Mouse (Mus musculus) forebrain, embryonic 12.5 days (tissue): ENCODE measurements around the gene Tent5a. TPM values are rescaled to one million over a fixed set of nuclear protein-coding genes. Genes with fewer than 3 reads are reported as not detected.

Experiments used
- ATAC-seq: fragments of 200-750 bp; cut with Nextera tagmentation; 2 replicates; pipeline ENCODE4 v1.8.0; 2017; ENCODE audit warnings: moderate TSS enrichment; ENCODE audit not compliant: low FRiP score
- H3K27ac ChIP-seq: fragments of 300-500 bp; sonication (generic); 2 replicates; pipeline ENCODE4 v1.5.1; 2016; ENCODE audit warnings: mild to moderate bottlenecking
- H3K27me3 ChIP-seq: fragments of 300-500 bp; sonication (generic); 2 replicates; pipeline ENCODE4 v1.6.1; 2016; ENCODE audit warnings: mild to moderate bottlenecking
- H3K36me3 ChIP-seq: fragments of 300-500 bp; sonication (generic); replicated peaks from 2 replicates; pipeline ENCODE4 v1.6.1; 2016; ENCODE audit warnings: mild to moderate bottlenecking
- H3K4me1 ChIP-seq: fragments of 300-500 bp; sonication (generic); 2 replicates; pipeline ENCODE4 v1.6.1; 2016
- H3K4me2 ChIP-seq: fragments of 300-500 bp; sonication (generic); 2 replicates; pipeline ENCODE4 v1.6.1; 2016; ENCODE audit warnings: mild to moderate bottlenecking, moderate library complexity
- H3K4me3 ChIP-seq: fragments of 300-500 bp; sonication (generic); replicated peaks from 2 replicates; pipeline ENCODE4 v1.5.1; 2016; ENCODE audit warnings: mild to moderate bottlenecking
- H3K9ac ChIP-seq: fragments of 300-500 bp; sonication (generic); 2 replicates; pipeline ENCODE4 v1.6.1; 2016; ENCODE audit warnings: mild to moderate bottlenecking
- H3K9me3 ChIP-seq: fragments of 300-500 bp; sonication (generic); 2 replicates; pipeline ENCODE4 v1.6.1; 2016
- WGBS: fragments of 180-500 bp; shearing (Covaris S2); methylation state at CpG from one replicate; pipeline ENCODE4 v1.1.7; 2016; 5-methylcytosine and 5-hydroxymethylcytosine counted together
- polyA plus RNA-seq: library from polyadenylated mRNA; unstranded; fragments of >200 nt; fragmentation: Nextera tagmentation; extraction: Ambion mirVana; gene quantifications from 2 replicates; pipeline ENCODE4 v1.2.1, GENCODE M21; 2016

Tent5a gene
- 3.8 and 4.6 TPM in 2 replicates for polyA plus RNA-seq

DNA sequence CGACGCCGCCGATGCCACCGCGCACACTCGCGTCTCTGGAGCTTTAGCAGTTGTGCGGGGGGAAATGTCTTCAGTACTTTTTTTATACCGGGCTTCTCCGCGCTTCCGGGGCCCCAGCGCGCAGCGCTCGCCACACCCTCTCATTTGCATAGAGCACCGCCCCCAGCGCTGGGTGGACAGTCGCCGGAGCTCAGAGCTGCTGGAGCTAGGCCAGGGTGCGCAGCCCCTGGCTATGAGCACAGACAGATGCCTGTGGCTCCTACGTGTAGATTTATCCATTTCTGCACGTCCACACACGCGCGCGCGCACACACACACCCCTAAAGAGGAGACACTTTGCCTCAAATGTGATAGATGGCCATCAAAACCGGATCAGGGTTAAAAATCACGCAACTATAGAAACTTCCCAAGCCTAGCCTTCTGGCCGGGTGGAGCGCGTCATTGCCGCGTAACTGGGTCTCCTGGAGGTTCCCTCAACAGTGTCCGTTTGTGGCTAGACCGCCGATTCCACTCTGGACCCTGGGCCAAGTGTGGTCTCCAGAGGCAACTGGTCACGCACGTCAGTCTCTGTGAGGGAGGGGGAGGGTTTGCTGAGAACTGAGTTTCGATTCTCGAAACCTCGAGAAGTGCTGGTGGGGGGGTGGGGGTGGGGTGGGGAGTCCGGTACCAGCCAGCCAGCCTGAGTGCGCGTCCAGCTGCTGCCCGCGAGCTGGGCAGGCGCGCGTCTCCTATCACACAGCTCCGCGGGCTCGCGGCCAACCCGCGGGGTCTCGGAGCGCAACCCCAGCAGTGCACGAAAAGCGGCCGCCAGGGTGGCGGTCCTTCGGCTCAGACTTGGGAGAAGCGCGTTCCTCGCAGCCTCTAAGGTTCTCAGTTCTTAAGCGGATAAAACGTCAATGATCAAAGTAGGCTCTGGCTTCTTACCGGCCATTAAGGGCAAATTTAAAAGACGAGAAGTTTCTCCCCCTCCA is at the start of gene Tent5a:
Tent5a (minus strand) TSS at position 107 of the 970 bp plus-strand sequence.
- under 1% methylated on average over 72 of the region's 72 CpGs for WGBS
- ATAC-seq = peak; percentile 93
- peak within 1 kb of the TSS; percentile 58 for H3K9ac ChIP-seq
- H3K4me1 ChIP-seq = peaks cover 6% of the 10 kb centered on the region
- peak within 1 kb of the TSS; percentile 72 for H3K4me3 ChIP-seq
- H3K36me3 ChIP-seq = no peaks in the 10 kb centered on the region
- H3K27me3 ChIP-seq = peaks cover 33% of the 10 kb centered on the region
- H3K9me3 ChIP-seq = no peaks in the 10 kb centered on the region
- H3K27ac ChIP-seq = 0 out of 2 replicates have a peak within 1 kb of the TSS, but pooled peaks have one; percentile 25
- peak within 1 kb of the TSS; percentile 90 for H3K4me2 ChIP-seq

- no peak overlapping the region for H3K4me2 ChIP-seq
- 86% methylated on average over 3 of the region's 3 CpGs for WGBS
Measured at GRCm38 (mm10) chr9:85376643-85377307, 49.6 kb upstream of the Tent5a start.

DNA sequence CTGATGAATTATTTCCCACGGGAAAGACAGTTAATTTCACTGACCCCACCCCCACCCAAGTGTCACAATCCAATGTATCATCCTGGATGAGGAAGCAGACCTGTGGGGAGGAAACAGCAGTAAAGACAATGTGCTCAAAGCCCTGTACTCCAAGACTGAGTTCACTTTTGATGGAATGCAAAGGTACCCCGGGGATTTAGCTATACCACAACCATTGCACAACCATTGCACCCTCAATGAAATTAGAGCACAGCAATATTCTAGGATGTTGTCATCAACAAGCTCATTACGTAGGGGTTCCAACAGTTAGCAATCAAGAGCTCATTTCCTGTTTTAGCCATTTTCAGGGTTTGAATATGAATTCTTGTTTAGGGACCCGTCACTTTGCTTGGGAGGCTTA is 48.0 kb upstream of the Tent5a start:
- Histone ChIP-seq H3K36me3 (no peaks in the 10 kb centered on the region), H3K4me3 (no peak overlapping the region), H3K4me2 (no peak overlapping the region), H3K9ac (no peak overlapping the region), H3K4me1 (no peaks in the 10 kb centered on the region), H3K9me3 (no peaks in the 10 kb centered on the region), H3K27ac (no peak overlapping the region), H3K27me3 (no peaks in the 10 kb centered on the region)
- ATAC-seq = no peak
- 91% methylated on average over 4 of the region's 4 CpGs for WGBS

More at GRCm38 (mm10) chr9:85376643-85377307, 49.6 kb upstream of the Tent5a start:
- H3K4me1 ChIP-seq = no peaks in the 10 kb centered on the region
- no peaks in the 10 kb centered on the region for H3K9me3 ChIP-seq
- no peaks in the 10 kb centered on the region for H3K27me3 ChIP-seq
- H3K27ac ChIP-seq = no peak overlapping the region
- H3K4me3 ChIP-seq = no peak overlapping the region
- no peak overlapping the region for H3K9ac ChIP-seq
- H3K36me3 ChIP-seq = no peaks in the 10 kb centered on the region
- ATAC-seq = no peak

- no peaks in the 10 kb centered on the region for H3K4me1 ChIP-seq
- no peaks in the 10 kb centered on the region for H3K9me3 ChIP-seq
- ATAC-seq = no peak
- no peaks in the 10 kb centered on the region for H3K36me3 ChIP-seq
- no peak overlapping the region for H3K9ac ChIP-seq
- H3K27me3 ChIP-seq = no peaks in the 10 kb centered on the region
- H3K27ac ChIP-seq = no peak overlapping the region
- WGBS = 81% methylated on average over 1 of the region's 1 CpGs
- H3K4me3 ChIP-seq = no peak overlapping the region
- H3K4me2 ChIP-seq = no peak overlapping the region
Measured at GRCm38 (mm10) chr9:85372034-85372433, 44.9 kb upstream of the Tent5a start.

DNA sequence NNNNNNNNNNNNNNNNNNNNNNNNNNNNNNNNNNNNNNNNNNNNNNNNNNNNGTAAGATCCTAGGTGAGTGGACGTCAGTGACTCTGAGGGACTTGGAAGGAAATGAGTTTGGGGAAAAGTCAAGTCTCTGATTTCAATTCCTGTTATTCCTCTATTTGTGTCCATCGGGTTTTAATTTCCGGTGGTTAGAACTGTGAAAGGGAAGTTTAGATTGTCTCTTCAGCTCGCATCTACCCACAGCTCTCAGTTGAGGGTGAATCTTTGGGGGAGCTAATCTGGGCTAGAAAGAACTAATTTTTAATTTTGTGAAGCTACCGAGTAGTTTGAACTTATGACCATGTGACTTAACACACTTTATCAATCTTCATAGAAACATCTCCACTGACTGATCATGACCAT is 42.4 kb upstream of the Tent5a start:
- Histone ChIP-seq H3K36me3 (no peaks in the 10 kb centered on the region), H3K4me2 (no peak overlapping the region), H3K4me1 (no peaks in the 10 kb centered on the region), H3K27ac (no peak overlapping the region), H3K27me3 (no peaks in the 10 kb centered on the region), H3K9ac (no peak overlapping the region), H3K9me3 (no peaks in the 10 kb centered on the region), H3K4me3 (no peak overlapping the region)
- no peak for ATAC-seq
- 88% methylated on average over 5 of the region's 5 CpGs for WGBS

DNA sequence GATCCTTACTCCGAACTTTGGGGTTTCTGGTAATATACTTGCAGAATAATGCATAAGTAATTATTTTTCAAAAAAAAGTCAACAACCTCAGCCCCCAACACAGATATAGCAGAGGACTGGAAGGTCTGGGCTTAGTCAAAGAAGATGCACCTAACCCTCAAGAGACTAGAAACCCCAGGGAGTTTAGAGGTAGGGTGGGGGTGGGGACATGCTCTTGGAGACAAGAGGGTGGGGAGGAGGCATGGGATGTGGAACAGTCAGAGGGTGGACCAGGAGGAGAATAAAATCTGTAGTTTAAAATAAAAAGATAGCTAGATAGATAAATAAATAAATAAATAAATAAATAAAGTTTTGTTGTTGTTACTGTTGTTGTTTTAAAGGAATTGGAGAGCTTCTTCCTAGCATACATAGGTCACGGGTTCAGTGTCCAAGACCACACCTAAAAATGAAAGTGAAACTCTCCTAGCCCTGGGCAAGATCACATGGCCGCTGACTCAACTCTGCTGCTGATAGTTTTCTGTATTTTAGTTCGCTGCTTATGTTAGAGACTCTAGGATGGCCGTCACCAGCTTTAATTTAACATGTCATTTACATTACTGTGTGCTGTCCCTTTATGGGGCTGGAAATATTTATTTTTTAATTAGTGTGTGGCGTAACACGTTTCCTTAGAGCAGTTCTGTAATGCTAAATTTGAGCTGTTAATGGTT is 30.2 kb upstream of the Tent5a start:
- H3K4me3 ChIP-seq = no peak overlapping the region
- no peak overlapping the region for H3K9ac ChIP-seq
- 91% methylated on average over 7 of the region's 7 CpGs for WGBS
- no peaks in the 10 kb centered on the region for H3K4me1 ChIP-seq
- no peak overlapping the region for H3K27ac ChIP-seq
- H3K9me3 ChIP-seq = no peaks in the 10 kb centered on the region
- no peak overlapping the region for H3K4me2 ChIP-seq
- H3K36me3 ChIP-seq = no peaks in the 10 kb centered on the region
- no peak for ATAC-seq
- H3K27me3 ChIP-seq = no peaks in the 10 kb centered on the region

GRCm38 (mm10) chr9:85355559-85355958 is 28.4 kb upstream of the Tent5a start:
- Histone ChIP-seq H3K27me3 (no peaks in the 10 kb centered on the region), H3K4me2 (no peak overlapping the region), H3K4me3 (no peak overlapping the region), H3K9me3 (no peaks in the 10 kb centered on the region), H3K27ac (no peak overlapping the region), H3K9ac (no peak overlapping the region), H3K4me1 (no peaks in the 10 kb centered on the region), H3K36me3 (no peaks in the 10 kb centered on the region)
- WGBS = 56% methylated on average over 5 of the region's 5 CpGs
- ATAC-seq = no peak

DNA sequence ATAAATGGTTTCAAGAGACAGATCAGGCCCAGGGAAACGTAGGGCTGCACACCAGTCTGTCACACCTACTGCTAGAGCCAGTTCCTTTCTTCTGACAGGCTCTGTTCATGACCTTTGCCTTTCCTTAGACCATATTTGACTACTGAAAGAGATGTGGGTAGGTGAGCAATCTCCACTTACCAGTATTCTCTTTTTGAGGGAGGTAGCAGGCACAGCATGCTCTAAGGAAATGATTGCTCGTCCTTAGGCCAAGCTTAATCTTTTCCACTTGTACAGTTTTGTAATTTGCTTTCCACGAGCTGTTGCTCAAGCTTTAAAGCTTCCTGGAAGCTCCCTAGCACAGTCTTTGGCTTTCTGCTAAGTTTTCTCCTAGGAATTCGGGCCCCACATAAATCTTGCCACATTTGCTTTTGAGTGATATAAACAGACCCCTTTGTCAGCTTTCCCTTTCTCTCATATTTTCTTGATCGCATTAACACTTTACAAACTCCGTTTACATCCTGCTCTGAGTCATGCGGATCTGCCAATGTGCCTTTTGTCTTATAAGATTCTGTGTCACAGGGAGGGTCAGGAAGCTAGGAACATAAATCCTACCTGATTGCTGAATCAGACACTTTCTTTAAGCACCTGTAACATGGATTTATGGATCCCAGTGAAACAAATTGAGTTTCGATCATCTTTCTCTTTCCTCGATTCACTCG is 20.8 kb upstream of the Tent5a start:
- Histone ChIP-seq H3K4me2 (no peak overlapping the region), H3K9ac (no peak overlapping the region), H3K9me3 (no peaks in the 10 kb centered on the region), H3K4me3 (no peak overlapping the region), H3K4me1 (no peaks in the 10 kb centered on the region), H3K27me3 (no peaks in the 10 kb centered on the region), H3K36me3 (no peaks in the 10 kb centered on the region), H3K27ac (no peak overlapping the region)
- 88% methylated on average over 10 of the region's 10 CpGs for WGBS
- ATAC-seq = no peak

DNA sequence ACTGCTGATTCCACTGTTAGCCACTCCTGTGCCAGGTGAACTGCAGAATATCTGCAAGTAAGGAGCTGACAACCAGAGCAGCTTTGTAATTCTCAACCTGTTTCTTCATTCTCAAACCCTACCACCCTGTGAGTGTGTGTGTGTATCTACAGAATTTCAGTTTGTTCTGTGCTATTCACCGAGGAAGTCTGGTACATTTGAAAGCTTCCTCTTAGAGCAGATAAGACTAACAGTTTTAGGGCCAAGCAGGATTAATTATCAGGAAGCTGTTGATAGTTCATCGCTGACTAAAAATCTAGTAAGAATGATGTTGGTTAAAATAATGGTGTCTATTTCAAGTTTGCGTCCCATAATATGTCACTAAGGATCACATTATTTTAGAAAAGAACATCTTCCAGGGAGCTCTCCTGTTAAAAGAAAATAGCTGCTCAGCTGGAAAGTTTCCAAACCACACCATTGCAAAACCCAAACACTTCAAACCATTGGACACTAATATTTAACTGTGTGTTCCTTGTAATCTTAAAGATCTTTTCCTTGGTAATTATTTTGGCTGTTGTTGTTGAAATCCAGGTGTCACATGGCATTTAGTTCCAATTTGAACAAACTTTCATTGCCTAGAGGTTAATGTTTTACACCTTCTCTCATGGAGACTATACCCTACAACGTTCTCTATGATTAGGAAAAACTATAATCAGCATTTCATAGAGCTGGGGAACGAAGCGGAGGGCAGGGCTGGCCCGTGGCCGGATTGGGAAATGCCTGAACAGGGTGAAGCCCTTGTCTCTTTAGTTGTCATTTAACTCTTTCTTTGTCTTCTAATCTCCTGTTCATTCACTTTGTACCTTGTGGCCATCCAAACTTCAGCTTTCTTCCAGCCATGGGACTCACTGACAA is 16.0 kb upstream of the Tent5a start:
- H3K4me1 ChIP-seq = no peaks in the 10 kb centered on the region
- no peak overlapping the region for H3K9ac ChIP-seq
- no peak overlapping the region for H3K4me3 ChIP-seq
- H3K9me3 ChIP-seq = no peaks in the 10 kb centered on the region
- no peaks in the 10 kb centered on the region for H3K27me3 ChIP-seq
- no peak overlapping the region for H3K27ac ChIP-seq
- WGBS = 85% methylated on average over 8 of the region's 8 CpGs
- H3K4me2 ChIP-seq = no peak overlapping the region
- no peaks in the 10 kb centered on the region for H3K36me3 ChIP-seq
- ATAC-seq = no peak

GRCm38 (mm10) chr9:85340303-85340702 is 13.2 kb upstream of the Tent5a start:
- Histone ChIP-seq H3K4me3 (no peak overlapping the region), H3K9me3 (no peaks in the 10 kb centered on the region), H3K36me3 (no peaks in the 10 kb centered on the region), H3K9ac (no peak overlapping the region), H3K27ac (no peak overlapping the region), H3K4me1 (no peaks in the 10 kb centered on the region), H3K27me3 (no peaks in the 10 kb centered on the region), H3K4me2 (no peak overlapping the region)
- WGBS = 71% methylated on average over 3 of the region's 3 CpGs
- no peak for ATAC-seq

GRCm38 (mm10) chr9:85336046-85336445 is 8.9 kb upstream of the Tent5a start:
- no peaks in the 10 kb centered on the region for H3K4me1 ChIP-seq
- no peak overlapping the region for H3K27ac ChIP-seq
- 88% methylated on average over 7 of the region's 7 CpGs for WGBS
- no peak overlapping the region for H3K9ac ChIP-seq
- H3K4me3 ChIP-seq = no peak overlapping the region
- no peaks in the 10 kb centered on the region for H3K36me3 ChIP-seq
- H3K9me3 ChIP-seq = no peaks in the 10 kb centered on the region
- no peaks in the 10 kb centered on the region for H3K27me3 ChIP-seq
- H3K4me2 ChIP-seq = no peak overlapping the region
- ATAC-seq = no peak
